Mouse (Mus musculus) ES-Bruce4 (cell line): ENCODE measurements around the gene Asl. TPM values are rescaled to one million over a fixed set of nuclear protein-coding genes. Genes with fewer than 3 reads are reported as not detected.

Source experiments
- H3K27ac ChIP-seq: 2 replicates; pipeline ENCODE4 v1.5.1; 2012; ENCODE audit warnings: low read length, inconsistent platforms; ENCODE audit not compliant: insufficient read depth
- H3K27me3 ChIP-seq: 2 replicates; pipeline ENCODE4 v1.6.1; 2012; ENCODE audit warnings: mild to moderate bottlenecking, low read length, inconsistent platforms; ENCODE audit not compliant: control insufficient read depth, poor library complexity, insufficient read depth, severe bottlenecking
- H3K36me3 ChIP-seq: 2 replicates; pipeline ENCODE4 v1.6.1; 2012; ENCODE audit warnings: inconsistent platforms, mild to moderate bottlenecking, low read length, moderate library complexity; ENCODE audit not compliant: control insufficient read depth, poor library complexity, insufficient read depth, severe bottlenecking
- H3K4me1 ChIP-seq: one replicate; pipeline ENCODE4 v1.8.1; 2011; ENCODE audit warnings: low read length; ENCODE audit not compliant: control insufficient read depth, insufficient read depth
- H3K4me3 ChIP-seq: 2 replicates; pipeline ENCODE4 v1.5.1; 2011; ENCODE audit warnings: low read depth, mild to moderate bottlenecking, low read length
- H3K9ac ChIP-seq: 2 replicates; pipeline ENCODE4 v1.6.1; 2012; ENCODE audit warnings: low read depth, mild to moderate bottlenecking, inconsistent platforms; ENCODE audit not compliant: poor library complexity, severe bottlenecking
- H3K9me3 ChIP-seq: replicated peaks from 2 replicates; pipeline ENCODE4 v1.6.1; 2012; ENCODE audit warnings: mild to moderate bottlenecking, low read length, inconsistent platforms; ENCODE audit not compliant: control insufficient read depth, poor library complexity, insufficient read depth, severe bottlenecking
- CTCF ChIP-seq: IDR thresholded peaks from one replicate; pipeline ENCODE4 v1.8.1; 2011; ENCODE audit warnings: low read depth, low read length
- EP300 ChIP-seq: IDR thresholded peaks from 2 replicates; pipeline ENCODE4 v1.6.1; 2011; ENCODE audit warnings: low read depth, low read length; ENCODE audit not compliant: insufficient read depth
- POLR2A ChIP-seq: IDR thresholded peaks from one replicate; pipeline ENCODE4 v1.8.1; 2011; ENCODE audit warnings: low read length; ENCODE audit not compliant: insufficient read depth
- polyA plus RNA-seq: library from polyadenylated mRNA; stranded (reverse); fragments of >200 nt; gene quantifications from 2 replicates; pipeline ENCODE4 v1.2.4, GENCODE M21; 2011; ENCODE audit warnings: low read depth; ENCODE audit not compliant: missing spikeins, insufficient read depth, insufficient read length

Asl gene
- polyA plus RNA-seq, 1 experiment = 63.4 TPM

- no peak for TF ChIP-seq POLR2A
- TF ChIP-seq CTCF = no peak
- no peak for TF ChIP-seq EP300
- H3K27me3 ChIP-seq = no peaks in the 10 kb centered on the region
- H3K36me3 ChIP-seq = no peaks in the 10 kb centered on the region
- H3K4me3 ChIP-seq = no peak overlapping the region
- H3K4me1 ChIP-seq = no peaks in the 10 kb centered on the region
- H3K27ac ChIP-seq = no peak overlapping the region
- H3K9me3 ChIP-seq = no peaks in the 10 kb centered on the region
- H3K9ac ChIP-seq = no peak overlapping the region
Measured at GRCm38 (mm10) chr5:130027696-130028095, 1.4 kb downstream of the Asl start.

DNA sequence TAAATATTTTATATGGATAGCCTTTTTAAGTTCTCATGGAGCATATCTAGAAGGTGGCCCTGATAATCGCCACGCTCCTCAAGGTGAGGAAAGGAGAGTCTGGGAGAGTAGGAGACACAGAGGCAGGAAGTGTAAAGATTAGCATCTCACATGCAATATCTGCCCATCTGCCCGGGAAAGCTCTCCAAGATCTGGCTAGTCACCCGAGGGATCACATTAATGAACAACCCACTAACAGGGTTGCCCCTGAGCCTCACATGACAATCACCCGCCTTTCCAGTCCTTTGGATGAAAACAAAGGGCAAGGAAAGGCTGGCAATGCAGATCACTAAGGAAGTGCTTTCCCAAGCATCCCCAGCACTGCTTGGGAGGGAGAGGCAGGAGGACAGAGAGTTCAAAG is 1.9 kb downstream of the Asl start:
- Histone ChIP-seq H3K4me1 (no peaks in the 10 kb centered on the region), H3K4me3 (no peak overlapping the region)

GRCm38 (mm10) chr5:130023767-130024539 is 5.1 kb downstream of the Asl start:
- Histone ChIP-seq H3K27ac (no peak overlapping the region), H3K4me1 (no peaks in the 10 kb centered on the region), H3K4me3 (peak overlapping the region; percentile 90), H3K9ac (peak overlapping the region; percentile 48), H3K9me3 (no peaks in the 10 kb centered on the region), H3K36me3 (no peaks in the 10 kb centered on the region), H3K27me3 (no peaks in the 10 kb centered on the region)
- peak; percentile 55 for TF ChIP-seq POLR2A
- peak; percentile 82 for TF ChIP-seq CTCF
- TF ChIP-seq EP300 = no peak

More for the DNA sequence above, 1.9 kb downstream of the Asl start:
- Histone ChIP-seq H3K36me3 (no peaks in the 10 kb centered on the region), H3K27ac (no peak overlapping the region), H3K9ac (no peak overlapping the region), H3K27me3 (no peaks in the 10 kb centered on the region), H3K9me3 (no peaks in the 10 kb centered on the region)
- no peak for TF ChIP-seq POLR2A
- no peak for TF ChIP-seq EP300
- TF ChIP-seq CTCF = no peak

DNA sequence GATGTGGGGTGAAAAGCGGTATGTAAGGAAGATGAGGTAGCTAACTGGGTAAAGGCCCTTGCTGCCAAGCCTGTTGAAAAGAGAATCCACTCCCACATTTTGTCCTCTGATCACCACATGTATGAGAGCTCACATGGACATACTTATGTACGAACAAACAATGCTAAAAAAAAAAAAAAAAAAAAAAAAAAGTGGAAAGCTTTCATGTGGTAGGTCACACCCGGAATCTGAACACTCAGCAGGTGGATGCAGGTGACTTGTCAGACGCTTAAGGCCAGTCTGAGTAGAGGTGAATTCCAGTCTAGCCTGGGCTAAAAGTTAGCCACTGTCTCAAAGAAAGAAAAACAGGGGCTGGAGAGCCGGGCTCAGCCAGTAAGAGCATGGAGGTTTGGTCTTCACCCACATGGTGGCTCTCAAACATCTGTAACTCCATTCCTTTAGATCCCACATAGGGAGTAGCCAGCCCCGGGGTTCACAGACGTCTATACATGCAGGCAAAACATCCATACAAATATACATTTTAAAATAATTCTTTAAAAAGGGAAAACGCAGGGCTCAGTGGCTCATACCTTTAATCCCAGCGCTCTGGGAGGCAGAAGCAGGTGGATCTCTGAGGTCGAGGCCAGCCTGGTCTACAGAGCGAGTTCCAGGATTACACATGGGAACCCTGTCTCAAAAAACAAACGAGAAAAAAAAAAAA is 5.8 kb downstream of the Asl start:
- H3K9me3 ChIP-seq = no peaks in the 10 kb centered on the region
- H3K4me1 ChIP-seq = no peaks in the 10 kb centered on the region
- TF ChIP-seq CTCF (no peak), POLR2A (no peak), EP300 (no peak)
- no peak overlapping the region for H3K4me3 ChIP-seq
- no peaks in the 10 kb centered on the region for H3K27me3 ChIP-seq
- H3K36me3 ChIP-seq = no peaks in the 10 kb centered on the region
- H3K27ac ChIP-seq = no peak overlapping the region
- H3K9ac ChIP-seq = peak overlapping the region; percentile 48; the same call in 1 of the 2 replicates

- no peak overlapping the region for H3K9ac ChIP-seq
- no peak overlapping the region for H3K27ac ChIP-seq
- no peaks in the 10 kb centered on the region for H3K36me3 ChIP-seq
- no peaks in the 10 kb centered on the region for H3K4me1 ChIP-seq
- no peaks in the 10 kb centered on the region for H3K9me3 ChIP-seq
- no peak overlapping the region for H3K4me3 ChIP-seq
- no peaks in the 10 kb centered on the region for H3K27me3 ChIP-seq
- no peak for TF ChIP-seq POLR2A
- no peak for TF ChIP-seq CTCF
- TF ChIP-seq EP300 = no peak
Measured at GRCm38 (mm10) chr5:130022366-130022765, 6.7 kb downstream of the Asl start.

- H3K9me3 ChIP-seq = no peaks in the 10 kb centered on the region
- no peaks in the 10 kb centered on the region for H3K27me3 ChIP-seq
- no peak overlapping the region for H3K9ac ChIP-seq
- H3K36me3 ChIP-seq = no peaks in the 10 kb centered on the region
- no peak overlapping the region for H3K4me3 ChIP-seq
- TF ChIP-seq CTCF (no peak), EP300 (no peak), POLR2A (no peak)
- H3K27ac ChIP-seq = no peak overlapping the region
- H3K4me1 ChIP-seq = no peaks in the 10 kb centered on the region
Measured at GRCm38 (mm10) chr5:130021361-130021966, 7.6 kb downstream of the Asl start.
